Mouse (Mus musculus): Measurements from ENCODE around the gene Olfr1512. TPM values are rescaled to one million over a fixed set of nuclear protein-coding genes. Genes with fewer than 3 reads are reported as not detected.
"Not testable (repeated sequence)": the region's sequence is repeated elsewhere in the genome, so short reads cannot be mapped to it uniquely, and the experiment has no call there.

Gene Olfr1512
- not detected for polyA plus RNA-seq (2017; shearing (Covaris generic))

GRCm38 (mm10) chr14:52379068-52379467 lies at the start of gene Olfr1512:
TSS of gene Olfr1512 (minus strand) at chr14:52379168.
- ATAC-seq = no peak

GRCm38 (mm10) chr14:52427686-52428085 lies 48.7 kb upstream of the Olfr1512 start:
- no peak for ATAC-seq

GRCm38 (mm10) chr14:52414273-52414672 lies 35.3 kb upstream of the Olfr1512 start, which contains the start of gene Olfr1510:
TSS of gene Olfr1510 (minus strand) at chr14:52414373.
- ATAC-seq = no peak

GRCm38 (mm10) chr14:52410142-52410919 lies 31.4 kb upstream of the Olfr1512 start:
- not testable (repeated sequence) for ATAC-seq

- no peak for ATAC-seq
Observed at GRCm38 (mm10) chr14:52397279-52397678, 18.3 kb upstream of the Olfr1512 start, which contains the start of gene Olfr1511. TSS of gene Olfr1511 (minus strand) at chr14:52397379.

- ATAC-seq = not testable (repeated sequence)
Observed at GRCm38 (mm10) chr14:52390084-52390848, 11.3 kb upstream of the Olfr1512 start.

- no peak for ATAC-seq
Observed at GRCm38 (mm10) chr14:52368741-52369140, 10.2 kb downstream of the Olfr1512 start.

- ATAC-seq = no peak
Observed at GRCm38 (mm10) chr14:52356308-52356707, 22.7 kb downstream of the Olfr1512 start, which contains the start of gene Olfr1513. TSS of gene Olfr1513 (minus strand) at chr14:52356408.

- ATAC-seq = no peak
Observed at GRCm38 (mm10) chr14:52339512-52339852, 39.5 kb downstream of the Olfr1512 start.

GRCm38 (mm10) chr14:52338751-52339511 lies 40.0 kb downstream of the Olfr1512 start:
- peak; percentile 92 for ATAC-seq

- no peak for ATAC-seq
Observed at GRCm38 (mm10) chr14:52332171-52332570, 46.8 kb downstream of the Olfr1512 start.

- ATAC-seq = no peak
Observed at GRCm38 (mm10) chr14:52331069-52331750, 47.8 kb downstream of the Olfr1512 start.

- ATAC-seq = no peak
Observed at GRCm38 (mm10) chr14:52327910-52328812, 50.8 kb downstream of the Olfr1512 start, which contains the start of gene Sall2. TSS of gene Sall2 (minus strand) at chr14:52328762.

- no peak for ATAC-seq
Observed at GRCm38 (mm10) chr14:52327375-52327901, 51.5 kb downstream of the Olfr1512 start.

GRCm38 (mm10) chr14:52325890-52326289 lies 53.1 kb downstream of the Olfr1512 start:
- no peak for ATAC-seq

Other genes with a start within 250 kb of the Olfr1512 start
- 10 to 100 TPM; 37.9 to 39.5 TPM for gene Supt16, start 181.8 kb downstream of the Olfr1512 start, polyA plus RNA-seq (2017; shearing (Covaris generic))
- gene Chd8, start 121.4 kb downstream of the Olfr1512 start, polyA plus RNA-seq (2017; shearing (Covaris generic)) = 10 to 100 TPM; 76.7 to 83.0 TPM
- gene Tox4, start 100.0 kb downstream of the Olfr1512 start, polyA plus RNA-seq (2017; shearing (Covaris generic)) = 10 to 100 TPM; 67.6 to 86.8 TPM
- gene Rab2b, start 99.6 kb downstream of the Olfr1512 start, polyA plus RNA-seq (2017; shearing (Covaris generic)) = 10 to 100 TPM; 17.0 to 25.5 TPM
- gene Mettl3, start 74.0 kb downstream of the Olfr1512 start, polyA plus RNA-seq (2017; shearing (Covaris generic)) = 10 to 100 TPM; 48.2 to 65.2 TPM
- gene Sall2, start 50.4 kb downstream of the Olfr1512 start, polyA plus RNA-seq (2017; shearing (Covaris generic)) = 1 to 10 TPM; 2.2 to 5.6 TPM
- gene Olfr1513, start 22.8 kb downstream of the Olfr1512 start, polyA plus RNA-seq (2017; shearing (Covaris generic)) = not detected
- gene Olfr1511, start 18.2 kb upstream of the Olfr1512 start, polyA plus RNA-seq (2017; shearing (Covaris generic)) = not detected
- not detected for gene Olfr1510, start 35.2 kb upstream of the Olfr1512 start, polyA plus RNA-seq (2017; shearing (Covaris generic))
- gene Olfr1509, start 63.8 kb upstream of the Olfr1512 start, polyA plus RNA-seq (2017; shearing (Covaris generic)) = not detected
- gene Olfr1508, start 88.3 kb upstream of the Olfr1512 start, polyA plus RNA-seq (2017; shearing (Covaris generic)) = not detected
- gene Olfr1507, start 116.6 kb upstream of the Olfr1512 start, polyA plus RNA-seq (2017; shearing (Covaris generic)) = not detected

Measured in CD4-positive, CD25-positive, alpha-beta regulatory T cell, adult 4 months (primary cell).